Mouse (Mus musculus): ENCODE measurements around the gene Fgfr2.

GRCm38 (mm10) chr7:130631553-130632378 lies 2491.4 kb downstream of the Fgfr2 start:
- TF ChIP-seq CTCF (IDR thresholded peaks at IDR 0.05) (peak; percentile 7; the same call in 1 of the 2 replicates), EP300 (IDR thresholded peaks at IDR 0.05) (no peak)
